Mouse (Mus musculus): ENCODE data around the gene Hba-a2. TPM values are rescaled to one million over a fixed set of nuclear protein-coding genes. Genes with fewer than 3 reads are reported as not detected.

Gene Hba-a2
- polyA plus RNA-seq, 1 experiment from 2014 or later, result 5,936 TPM

GRCm38 (mm10) chr11:32320507-32321195, 24.4 kb downstream of the Hba-a2 start:
- Histone ChIP-seq H3K4me3 (ENCODE audit: low read depth, low read length) (no peak overlapping the region), H3K27ac (ENCODE audit: low read depth, low read length) (no peak overlapping the region), H3K36me3 (ENCODE audit: control insufficient read depth, insufficient read depth, low read length) (no peaks in the 10 kb centered on the region), H3K4me1 (ENCODE audit: control insufficient read depth, insufficient read depth, low read length) (no peaks in the 10 kb centered on the region), H3K9me3 (replicated peaks; ENCODE audit: control insufficient read depth, low read length) (no peaks in the 10 kb centered on the region), H3K27me3 (replicated peaks; ENCODE audit: control insufficient read depth, insufficient read depth, low read length) (no peaks in the 10 kb centered on the region), H3K9ac (ENCODE audit: low read length) (no peak overlapping the region), H3K4me2 (ENCODE audit: low read length) (no peak overlapping the region)
- no peak for DNase-seq (ENCODE audit: low spot score)
- no peak for ATAC-seq
- 61% methylated on average over 11 of the region's 11 CpGs for WGBS

GRCm38 (mm10) chr11:32321196-32321565, 24.9 kb downstream of the Hba-a2 start:
- Histone ChIP-seq H3K4me1 (ENCODE audit: control insufficient read depth, insufficient read depth, low read length) (no peaks in the 10 kb centered on the region), H3K9ac (ENCODE audit: low read length) (no peak overlapping the region), H3K9me3 (replicated peaks; ENCODE audit: control insufficient read depth, low read length) (no peaks in the 10 kb centered on the region), H3K27ac (ENCODE audit: low read depth, low read length) (no peak overlapping the region), H3K4me2 (ENCODE audit: low read length) (no peak overlapping the region), H3K27me3 (replicated peaks; ENCODE audit: control insufficient read depth, insufficient read depth, low read length) (no peaks in the 10 kb centered on the region), H3K4me3 (ENCODE audit: low read depth, low read length) (no peak overlapping the region), H3K36me3 (ENCODE audit: control insufficient read depth, insufficient read depth, low read length) (no peaks in the 10 kb centered on the region)
- ATAC-seq, result no peak
- whole genome bisulfite sequencing, result 35% methylated on average over 8 of the region's 8 CpGs
- DNase-seq (ENCODE audit: low spot score), result peak; percentile 57

GRCm38 (mm10) chr11:32324609-32325008, 28.3 kb downstream of the Hba-a2 start:
- ATAC-seq, result peak; percentile 86

GRCm38 (mm10) chr11:32331075-32331474, 34.8 kb downstream of the Hba-a2 start:
- Histone ChIP-seq H3K36me3 (ENCODE audit: control insufficient read depth, insufficient read depth, low read length) (no peaks in the 10 kb centered on the region), H3K4me2 (ENCODE audit: low read length) (no peak overlapping the region), H3K9me3 (replicated peaks; ENCODE audit: control insufficient read depth, low read length) (no peaks in the 10 kb centered on the region), H3K4me3 (ENCODE audit: low read depth, low read length) (no peak overlapping the region), H3K27me3 (replicated peaks; ENCODE audit: control insufficient read depth, insufficient read depth, low read length) (no peaks in the 10 kb centered on the region), H3K27ac (ENCODE audit: low read depth, low read length) (no peak overlapping the region), H3K9ac (ENCODE audit: low read length) (no peak overlapping the region), H3K4me1 (ENCODE audit: control insufficient read depth, insufficient read depth, low read length) (peaks cover 7% of the 10 kb centered on the region; the same call in 1 of the 2 replicates)
- WGBS, result 59% methylated on average over 6 of the region's 6 CpGs
- ATAC-seq (no peak), DNase-seq (ENCODE audit: low spot score) (no peak)

More at GRCm38 (mm10) chr11:32324609-32325008, 28.3 kb downstream of the Hba-a2 start:
- H3K9ac ChIP-seq (ENCODE audit: low read length), result 0 out of 2 replicates have a peak overlapping the region, but pooled peaks have one; percentile 2
- no peak overlapping the region for H3K4me3 ChIP-seq (ENCODE audit: low read depth, low read length)
- WGBS, result 10% methylated on average over 15 of the region's 15 CpGs
- no peaks in the 10 kb centered on the region for H3K4me1 ChIP-seq (ENCODE audit: control insufficient read depth, insufficient read depth, low read length)
- H3K27me3 ChIP-seq (replicated peaks; ENCODE audit: control insufficient read depth, insufficient read depth, low read length), result no peaks in the 10 kb centered on the region
- DNase-seq (ENCODE audit: low spot score), result peak; percentile 87
- peak overlapping the region; percentile 35; the same call in 1 of the 2 replicates for H3K4me2 ChIP-seq (ENCODE audit: low read length)
- no peaks in the 10 kb centered on the region for H3K9me3 ChIP-seq (replicated peaks; ENCODE audit: control insufficient read depth, low read length)
- H3K36me3 ChIP-seq (ENCODE audit: control insufficient read depth, insufficient read depth, low read length), result no peaks in the 10 kb centered on the region
- H3K27ac ChIP-seq (ENCODE audit: low read depth, low read length), result no peak overlapping the region

GRCm38 (mm10) chr11:32331861-32332260, 35.6 kb downstream of the Hba-a2 start:
- no peak for ATAC-seq
- 36% methylated on average over 5 of the region's 5 CpGs for WGBS

GRCm38 (mm10) chr11:32333235-32333634, 36.9 kb downstream of the Hba-a2 start:
- H3K4me1 ChIP-seq (ENCODE audit: control insufficient read depth, insufficient read depth, low read length), result peaks cover 7% of the 10 kb centered on the region; the same call in 1 of the 2 replicates
- no peaks in the 10 kb centered on the region for H3K27me3 ChIP-seq (replicated peaks; ENCODE audit: control insufficient read depth, insufficient read depth, low read length)
- 83% methylated on average over 2 of the region's 2 CpGs for WGBS
- no peak overlapping the region for H3K27ac ChIP-seq (ENCODE audit: low read depth, low read length)
- H3K4me3 ChIP-seq (ENCODE audit: low read depth, low read length), result no peak overlapping the region
- DNase-seq (ENCODE audit: low spot score) (no peak), ATAC-seq (no peak)
- H3K4me2 ChIP-seq (ENCODE audit: low read length), result no peak overlapping the region
- H3K36me3 ChIP-seq (ENCODE audit: control insufficient read depth, insufficient read depth, low read length), result no peaks in the 10 kb centered on the region
- H3K9ac ChIP-seq (ENCODE audit: low read length), result no peak overlapping the region
- no peaks in the 10 kb centered on the region for H3K9me3 ChIP-seq (replicated peaks; ENCODE audit: control insufficient read depth, low read length)

More at GRCm38 (mm10) chr11:32331861-32332260, 35.6 kb downstream of the Hba-a2 start:
- H3K9ac ChIP-seq (ENCODE audit: low read length), result no peak overlapping the region
- H3K4me1 ChIP-seq (ENCODE audit: control insufficient read depth, insufficient read depth, low read length), result peaks cover 7% of the 10 kb centered on the region; the same call in 1 of the 2 replicates
- no peak overlapping the region for H3K4me3 ChIP-seq (ENCODE audit: low read depth, low read length)
- H3K36me3 ChIP-seq (ENCODE audit: control insufficient read depth, insufficient read depth, low read length), result no peaks in the 10 kb centered on the region
- no peak overlapping the region for H3K4me2 ChIP-seq (ENCODE audit: low read length)
- no peak overlapping the region for H3K27ac ChIP-seq (ENCODE audit: low read depth, low read length)
- DNase-seq (ENCODE audit: low spot score), result no peak
- H3K9me3 ChIP-seq (replicated peaks; ENCODE audit: control insufficient read depth, low read length), result no peaks in the 10 kb centered on the region
- no peaks in the 10 kb centered on the region for H3K27me3 ChIP-seq (replicated peaks; ENCODE audit: control insufficient read depth, insufficient read depth, low read length)

- Histone ChIP-seq H3K27ac (ENCODE audit: low read depth, low read length) (no peak overlapping the region), H3K4me2 (ENCODE audit: low read length) (no peak overlapping the region), H3K36me3 (ENCODE audit: control insufficient read depth, insufficient read depth, low read length) (no peaks in the 10 kb centered on the region), H3K4me1 (ENCODE audit: control insufficient read depth, insufficient read depth, low read length) (no peaks in the 10 kb centered on the region), H3K9me3 (replicated peaks; ENCODE audit: control insufficient read depth, low read length) (no peaks in the 10 kb centered on the region), H3K4me3 (ENCODE audit: low read depth, low read length) (no peak overlapping the region), H3K9ac (ENCODE audit: low read length) (no peak overlapping the region), H3K27me3 (replicated peaks; ENCODE audit: control insufficient read depth, insufficient read depth, low read length) (no peaks in the 10 kb centered on the region)
- no peak for DNase-seq (ENCODE audit: low spot score)
- WGBS, result 90% methylated on average over 6 of the region's 6 CpGs
- no peak for ATAC-seq
Observed at GRCm38 (mm10) chr11:32336435-32336907, 40.2 kb downstream of the Hba-a2 start.

- H3K4me2 ChIP-seq (ENCODE audit: low read length), result no peak overlapping the region
- WGBS, result 71% methylated on average over 2 of the region's 2 CpGs
Observed at GRCm38 (mm10) chr11:32339131-32339531, 42.8 kb downstream of the Hba-a2 start.

More at GRCm38 (mm10) chr11:32339131-32339531, 42.8 kb downstream of the Hba-a2 start:
- no peak for ATAC-seq
- no peaks in the 10 kb centered on the region for H3K27me3 ChIP-seq (replicated peaks; ENCODE audit: control insufficient read depth, insufficient read depth, low read length)
- no peaks in the 10 kb centered on the region for H3K9me3 ChIP-seq (replicated peaks; ENCODE audit: control insufficient read depth, low read length)
- no peak for DNase-seq (ENCODE audit: low spot score)
- no peaks in the 10 kb centered on the region for H3K36me3 ChIP-seq (ENCODE audit: control insufficient read depth, insufficient read depth, low read length)
- no peak overlapping the region for H3K27ac ChIP-seq (ENCODE audit: low read depth, low read length)
- H3K9ac ChIP-seq (ENCODE audit: low read length), result no peak overlapping the region
- H3K4me1 ChIP-seq (ENCODE audit: control insufficient read depth, insufficient read depth, low read length), result no peaks in the 10 kb centered on the region
- no peak overlapping the region for H3K4me3 ChIP-seq (ENCODE audit: low read depth, low read length)
